Mouse (Mus musculus) neural tube, embryonic 12.5 days (tissue): Measurements from ENCODE around the gene Suclg1. TPM values are rescaled to one million over a fixed set of nuclear protein-coding genes. Genes with fewer than 3 reads are reported as not detected.

ENCODE experiments used
- ATAC-seq: fragments of 200-750 bp; cut with Nextera tagmentation; 2 replicates; pipeline ENCODE4 v1.8.0; 2017; ENCODE audit warnings: low read depth, mild to moderate bottlenecking, moderate TSS enrichment, moderate library complexity; ENCODE audit not compliant: low FRiP score
- H3K27ac ChIP-seq: fragments of 300-500 bp; sonication (generic); 2 replicates; pipeline ENCODE4 v1.5.1; 2016
- H3K27me3 ChIP-seq: fragments of 300-500 bp; sonication (generic); replicated peaks from 2 replicates; pipeline ENCODE4 v1.6.1; 2016; ENCODE audit warnings: mild to moderate bottlenecking
- H3K36me3 ChIP-seq: fragments of 300-500 bp; sonication (generic); 2 replicates; pipeline ENCODE4 v1.6.1; 2016; ENCODE audit warnings: mild to moderate bottlenecking
- H3K4me1 ChIP-seq: fragments of 300-500 bp; sonication (generic); 2 replicates; pipeline ENCODE4 v1.6.1; 2016
- H3K4me2 ChIP-seq: fragments of 300-500 bp; sonication (generic); replicated peaks from 2 replicates; pipeline ENCODE4 v1.6.1; 2016; ENCODE audit warnings: mild to moderate bottlenecking
- H3K4me3 ChIP-seq: fragments of 300-500 bp; sonication (generic); 2 replicates; pipeline ENCODE4 v1.5.1; 2016
- H3K9ac ChIP-seq: fragments of 300-500 bp; sonication (generic); 2 replicates; pipeline ENCODE4 v1.6.1; 2016; ENCODE audit warnings: mild to moderate bottlenecking
- H3K9me3 ChIP-seq: fragments of 300-500 bp; sonication (generic); 2 replicates; pipeline ENCODE4 v1.6.1; 2016; ENCODE audit warnings: mild to moderate bottlenecking
- WGBS: fragments of 180-500 bp; shearing (Covaris S2); methylation state at CpG from one replicate; pipeline ENCODE4 v1.1.7; 2016; 5-methylcytosine and 5-hydroxymethylcytosine counted together
- polyA plus RNA-seq: library from polyadenylated mRNA; unstranded; fragments of >200 nt; fragmentation: Nextera tagmentation; extraction: Ambion mirVana; gene quantifications from 2 replicates; pipeline ENCODE4 v1.2.1, GENCODE M21; 2016

Suclg1 gene
- polyA plus RNA-seq, 1 experiment from 2014 or later, result 133 TPM

DNA sequence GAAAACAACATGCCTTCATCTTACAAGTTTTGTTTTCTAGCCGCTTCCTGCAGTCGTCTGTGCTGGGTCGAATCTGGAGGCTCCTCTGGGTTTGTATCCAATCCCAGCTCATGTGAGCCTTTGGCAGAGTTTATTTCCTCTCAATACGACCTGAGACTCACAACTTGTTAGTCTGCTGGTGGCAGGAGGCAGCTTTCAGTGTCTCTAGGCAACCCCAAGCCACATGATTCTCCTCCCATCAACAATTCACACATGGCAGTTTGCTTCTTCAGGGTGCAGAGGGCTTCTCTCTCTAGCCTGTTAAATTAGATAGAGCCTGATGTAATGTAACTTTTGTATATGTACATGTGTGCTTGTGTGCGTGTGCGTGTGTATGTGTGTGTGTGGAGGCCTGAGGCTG, 58.7 kb downstream of the Suclg1 start:
- H3K4me3 ChIP-seq, result no peak overlapping the region
- 71% methylated on average over 6 of the region's 6 CpGs for WGBS
- ATAC-seq, result no peak
- no peak overlapping the region for H3K9ac ChIP-seq
- H3K9me3 ChIP-seq, result no peaks in the 10 kb centered on the region
- H3K27me3 ChIP-seq, result no peaks in the 10 kb centered on the region
- H3K36me3 ChIP-seq, result no peaks in the 10 kb centered on the region
- no peak overlapping the region for H3K27ac ChIP-seq
- H3K4me1 ChIP-seq, result no peaks in the 10 kb centered on the region
- no peak overlapping the region for H3K4me2 ChIP-seq

DNA sequence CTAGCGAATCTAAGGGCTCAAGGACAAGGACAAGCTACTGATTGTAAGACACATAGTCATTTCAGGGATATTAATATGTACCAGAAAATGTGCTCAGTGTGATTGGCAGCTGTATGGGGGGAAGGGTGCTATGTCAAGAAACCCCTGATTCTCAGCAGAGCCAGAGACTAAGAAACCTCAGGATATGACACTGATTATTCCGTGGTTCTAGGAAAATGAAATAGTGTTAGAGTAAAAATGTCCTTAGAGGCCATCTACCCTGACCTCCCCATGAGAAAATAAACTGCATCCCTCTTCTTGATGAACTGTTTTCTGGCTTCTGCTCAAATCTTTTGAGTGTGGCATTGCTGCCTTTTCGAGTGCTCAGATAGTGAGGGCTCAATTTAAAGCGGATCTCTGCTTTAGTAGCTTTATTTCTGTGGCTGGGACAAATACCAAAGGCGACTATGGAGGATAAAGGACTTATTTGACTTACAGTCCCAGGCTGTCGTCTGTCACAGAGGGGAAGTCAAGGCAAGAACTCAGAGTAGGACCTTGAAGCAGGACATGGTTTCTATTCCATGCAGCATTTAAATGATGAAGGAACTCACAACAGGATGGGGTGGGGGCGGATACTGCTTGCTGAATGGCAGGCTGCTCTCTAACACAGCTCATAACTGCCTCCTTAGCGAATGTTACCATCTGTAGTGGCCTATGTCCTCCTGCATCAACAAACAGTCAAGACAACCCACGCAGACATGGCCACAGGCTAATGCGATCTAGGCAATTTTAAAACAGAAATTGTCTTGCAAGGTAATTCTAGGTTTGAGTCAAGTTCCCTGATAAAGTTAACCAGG, 60.7 kb downstream of the Suclg1 start:
- 81% methylated on average over 10 of the region's 10 CpGs for WGBS
- Histone ChIP-seq H3K27ac (no peak overlapping the region), H3K9me3 (no peaks in the 10 kb centered on the region), H3K27me3 (no peaks in the 10 kb centered on the region), H3K4me2 (no peak overlapping the region), H3K36me3 (no peaks in the 10 kb centered on the region), H3K9ac (no peak overlapping the region), H3K4me1 (no peaks in the 10 kb centered on the region), H3K4me3 (no peak overlapping the region)
- ATAC-seq, result no peak

DNA sequence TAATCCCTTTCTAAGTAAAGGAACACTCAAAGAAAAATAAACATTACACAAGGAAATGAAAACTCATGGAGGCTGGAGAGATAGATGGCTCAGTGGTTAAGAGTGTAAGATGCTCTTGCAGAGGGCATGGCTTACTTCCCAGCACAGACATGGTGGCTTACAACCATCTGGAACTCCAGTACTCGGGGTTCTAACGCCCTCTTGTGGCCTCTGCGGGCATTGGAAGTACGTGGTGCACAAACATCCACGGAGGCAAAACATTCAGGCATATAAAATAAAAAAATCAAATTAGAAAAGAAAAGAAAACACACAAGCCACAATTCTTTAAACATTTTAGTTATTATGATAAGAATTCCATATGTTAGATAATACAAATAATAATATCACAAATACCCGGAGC, 63.2 kb downstream of the Suclg1 start:
- no peak overlapping the region for H3K4me2 ChIP-seq
- no peak overlapping the region for H3K27ac ChIP-seq
- no peaks in the 10 kb centered on the region for H3K27me3 ChIP-seq
- no peaks in the 10 kb centered on the region for H3K9me3 ChIP-seq
- WGBS, result 68% methylated on average over 6 of the region's 6 CpGs
- no peaks in the 10 kb centered on the region for H3K36me3 ChIP-seq
- H3K4me1 ChIP-seq, result 0 out of 2 replicates have a peak, but pooled peaks cover 9% of the 10 kb centered on the region
- H3K9ac ChIP-seq, result no peak overlapping the region
- no peak for ATAC-seq
- no peak overlapping the region for H3K4me3 ChIP-seq

DNA sequence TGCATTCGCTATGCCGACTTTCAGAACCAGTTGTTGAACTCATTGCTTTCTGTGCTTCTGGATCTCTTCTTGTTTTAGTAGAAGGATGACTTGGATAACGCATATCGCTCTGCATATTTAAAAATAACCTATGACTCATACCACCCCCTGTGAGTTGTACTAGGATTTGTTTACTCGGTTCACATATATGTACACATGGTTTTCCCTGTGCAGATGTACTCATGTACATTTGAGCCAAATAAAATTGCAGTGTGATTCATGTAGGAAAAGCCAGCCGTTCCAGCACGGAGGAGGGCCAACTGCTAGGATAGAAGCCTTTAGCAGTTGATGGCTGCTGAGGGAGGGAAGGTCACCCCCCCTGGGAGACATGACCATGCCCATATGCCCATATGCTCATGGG, 63.6 kb downstream of the Suclg1 start:
- no peak for ATAC-seq
- no peak overlapping the region for H3K9ac ChIP-seq
- no peaks in the 10 kb centered on the region for H3K9me3 ChIP-seq
- WGBS, result 97% methylated on average over 7 of the region's 7 CpGs
- H3K36me3 ChIP-seq, result no peaks in the 10 kb centered on the region
- 0 out of 2 replicates have a peak, but pooled peaks cover 9% of the 10 kb centered on the region for H3K4me1 ChIP-seq
- H3K27ac ChIP-seq, result no peak overlapping the region
- no peak overlapping the region for H3K4me2 ChIP-seq
- H3K4me3 ChIP-seq, result no peak overlapping the region
- H3K27me3 ChIP-seq, result no peaks in the 10 kb centered on the region

DNA sequence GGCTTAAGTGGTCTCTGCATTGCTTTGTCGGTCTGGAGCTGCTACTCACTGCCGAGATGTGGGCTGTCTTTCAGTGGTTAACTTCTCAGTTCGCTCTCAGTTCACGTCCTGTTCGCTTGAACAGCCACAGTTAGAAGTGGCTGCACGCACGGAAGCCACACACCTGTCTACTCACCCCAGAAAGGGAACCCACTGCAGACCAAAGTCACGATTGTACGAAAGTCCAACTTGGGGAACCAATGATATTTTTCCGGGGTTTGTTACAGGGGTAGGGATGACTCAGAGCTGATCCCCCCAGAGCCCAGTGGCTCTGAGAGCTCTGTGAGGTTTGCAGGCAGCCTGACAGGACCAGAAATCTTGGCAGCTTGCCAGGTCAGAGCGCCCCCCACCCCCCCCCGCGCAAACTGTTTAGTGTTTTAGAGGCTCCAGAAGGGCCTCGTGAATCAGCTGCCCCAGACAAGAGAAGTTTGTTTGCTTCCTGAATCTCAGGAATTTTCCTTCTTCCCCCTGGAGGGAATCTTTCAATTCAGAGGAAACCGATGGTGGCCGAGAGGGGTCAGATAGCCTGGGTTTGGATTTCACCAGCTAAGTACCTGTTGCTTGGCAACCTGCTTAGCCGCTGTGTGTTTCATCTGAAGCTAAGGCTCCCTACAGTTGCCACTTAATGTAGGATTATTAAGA, 66.9 kb downstream of the Suclg1 start:
- Histone ChIP-seq H3K9me3 (no peaks in the 10 kb centered on the region), H3K27ac (no peak overlapping the region), H3K9ac (peak overlapping the region; percentile 42; the same call in 1 of the 2 replicates), H3K4me1 (0 out of 2 replicates have a peak, but pooled peaks cover 9% of the 10 kb centered on the region), H3K36me3 (no peaks in the 10 kb centered on the region), H3K4me3 (peak overlapping the region; percentile 36), H3K27me3 (no peaks in the 10 kb centered on the region), H3K4me2 (peak overlapping the region; percentile 61)
- under 1% methylated on average over 17 of the region's 17 CpGs for WGBS
- peak; percentile 86 for ATAC-seq

DNA sequence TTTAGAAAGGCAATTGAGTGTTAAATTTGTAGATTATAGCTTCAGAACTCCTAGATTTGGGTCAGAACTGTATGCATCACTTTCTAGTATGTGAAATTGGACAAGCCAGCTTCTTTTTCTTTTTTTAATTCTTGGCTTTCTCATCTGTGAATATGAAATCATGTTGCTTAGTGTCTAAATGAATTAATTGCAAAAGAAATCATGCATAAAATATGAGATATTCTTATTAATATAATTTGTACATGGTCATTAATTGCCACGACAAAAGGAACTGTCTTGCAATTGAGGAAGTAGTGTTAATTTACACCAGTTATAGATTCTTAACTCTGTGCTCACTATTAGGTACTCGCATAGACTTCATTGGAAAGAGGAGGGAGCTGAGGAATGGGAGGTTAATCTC, 74.1 kb downstream of the Suclg1 start:
- no peak for ATAC-seq
- H3K9ac ChIP-seq, result no peak overlapping the region
- H3K36me3 ChIP-seq, result no peaks in the 10 kb centered on the region
- no peaks in the 10 kb centered on the region for H3K27me3 ChIP-seq
- H3K9me3 ChIP-seq, result no peaks in the 10 kb centered on the region
- no peak overlapping the region for H3K4me2 ChIP-seq
- H3K27ac ChIP-seq, result no peak overlapping the region
- no peak overlapping the region for H3K4me3 ChIP-seq
- WGBS, result 87% methylated on average over 2 of the region's 2 CpGs
- no peaks in the 10 kb centered on the region for H3K4me1 ChIP-seq

Other genes with a start within 250 kb of the Suclg1 start
- 0.04 and 0.05 TPM in 2 replicates for gene Dnah6, start 26.7 kb upstream of the Suclg1 start, polyA plus RNA-seq
- not detected in 2 replicates for gene 4931417E11Rik, start 221.3 kb downstream of the Suclg1 start, polyA plus RNA-seq